Mouse (Mus musculus): ENCODE results near the gene Calr.

GRCm38 (mm10) chr8:84834002-84834865, 12.5 kb downstream of the Calr start:
- TF ChIP-seq CTCF (IDR thresholded peaks at IDR 0.05; ENCODE audit: extremely low read depth, insufficient read depth, insufficient read length, insufficient replicate concordance) (no peak), POLR2A (IDR thresholded peaks at IDR 0.05; ENCODE audit: low read depth, low read length) (no peak)
